Mouse (Mus musculus) liver, adult 2 months (tissue): ENCODE measurements around the gene Gpc6. TPM values are rescaled to one million over a fixed set of nuclear protein-coding genes. Genes with fewer than 3 reads are reported as not detected.

ENCODE experiments used
- DNase-seq: peaks from one replicate; pipeline ENCODE4 v3.0.0-alpha.2; 2011; ENCODE audit warnings: low read depth, low spot score; ENCODE audit errors: extremely low read depth
- H3K27ac ChIP-seq: fragments of 200-500 bp; replicated peaks from 2 replicates; pipeline ENCODE4 v1.5.1; 2012; ENCODE audit warnings: low read depth, mild to moderate bottlenecking, control low read depth, inconsistent platforms, low read length; ENCODE audit not compliant: insufficient read depth
- H3K27me3 ChIP-seq: fragments of 200-500 bp; 2 replicates; pipeline ENCODE4 v1.6.1; 2012; ENCODE audit warnings: mild to moderate bottlenecking, moderate library complexity, low read length, inconsistent platforms; ENCODE audit not compliant: control insufficient read depth, insufficient read depth
- H3K36me3 ChIP-seq: fragments of 200-500 bp; 2 replicates; pipeline ENCODE4 v1.6.1; 2012; ENCODE audit warnings: low read length, inconsistent platforms; ENCODE audit not compliant: control insufficient read depth, insufficient read depth
- H3K4me1 ChIP-seq: fragments of 200-500 bp; 2 replicates; pipeline ENCODE4 v1.6.1; 2011; ENCODE audit warnings: low read length; ENCODE audit not compliant: control insufficient read depth, insufficient read depth
- H3K4me3 ChIP-seq: fragments of 200-500 bp; 2 replicates; pipeline ENCODE4 v1.5.1; 2011; ENCODE audit warnings: low read depth, mild to moderate bottlenecking, control low read depth, low read length, moderate library complexity; ENCODE audit not compliant: insufficient read depth
- H3K79me2 ChIP-seq: fragments of 200-500 bp; 2 replicates; pipeline ENCODE4 v1.6.1; 2012; ENCODE audit warnings: inconsistent platforms, mild to moderate bottlenecking, low read length, moderate library complexity; ENCODE audit not compliant: control insufficient read depth, insufficient read depth
- H3K9ac ChIP-seq: fragments of 200-500 bp; 2 replicates; pipeline ENCODE4 v1.6.1; 2012; ENCODE audit warnings: low read depth, mild to moderate bottlenecking, control low read depth, inconsistent platforms, low read length
- CTCF ChIP-seq: fragments of 200-500 bp; IDR thresholded peaks from 2 replicates; pipeline ENCODE4 v1.5.1; 2011; ENCODE audit warnings: low read depth, low read length, control low read depth
- POLR2A ChIP-seq: fragments of 200-500 bp; IDR thresholded peaks from 2 replicates; pipeline ENCODE4 v1.6.1; 2011; ENCODE audit warnings: low read length, control low read depth; ENCODE audit not compliant: insufficient read depth; ENCODE audit errors: extremely low read depth
- WGBS: fragments of 180-500 bp; shearing (Covaris S2); methylation state at CpG from one replicate; pipeline ENCODE4 v1.1.7; 2018; 5-methylcytosine and 5-hydroxymethylcytosine counted together
- polyA plus RNA-seq: library from polyadenylated mRNA; depleted of rRNA; stranded (reverse); fragments of >200 nt; gene quantifications from 2 replicates; pipeline ENCODE4 v1.2.3, GENCODE M21; 2012
- total RNA-seq: library from RNA; depleted of rRNA; stranded (reverse); fragments of >200 nt; gene quantifications from 2 replicates; pipeline ENCODE4 v1.2.3, GENCODE M21; 2014

The Gpc6 gene
- total and polyA plus RNA-seq, 2 experiments: 0.88 to 2.6 TPM

GRCm38 (mm10) chr14:117916577-117916976 is 991.5 kb downstream of the Gpc6 start:
- Histone ChIP-seq H3K9ac (no peak overlapping the region), H3K4me1 (no peaks in the 10 kb centered on the region), H3K36me3 (no peaks in the 10 kb centered on the region), H3K79me2 (no peaks in the 10 kb centered on the region), H3K27me3 (no peaks in the 10 kb centered on the region), H3K4me3 (no peak overlapping the region), H3K27ac (no peak overlapping the region)
- TF ChIP-seq CTCF (no peak), POLR2A (no peak)
- DNase-seq: no peak
- 88% methylated on average over 8 of the region's 8 CpGs for WGBS

- 95% methylated on average over 10 of the region's 10 CpGs for WGBS
- no peaks in the 10 kb centered on the region for H3K4me1 ChIP-seq
- H3K27me3 ChIP-seq: no peaks in the 10 kb centered on the region
- no peak for TF ChIP-seq CTCF
- no peak for TF ChIP-seq POLR2A
- H3K9ac ChIP-seq: no peak overlapping the region
- no peaks in the 10 kb centered on the region for H3K36me3 ChIP-seq
- no peak for DNase-seq
- no peak overlapping the region for H3K4me3 ChIP-seq
- H3K27ac ChIP-seq: no peak overlapping the region
- no peaks in the 10 kb centered on the region for H3K79me2 ChIP-seq
These were observed 993.6 kb downstream of the Gpc6 start for GRCm38 (mm10) chr14:117918724-117919123.

- Histone ChIP-seq H3K4me1 (no peaks in the 10 kb centered on the region), H3K4me3 (no peak overlapping the region), H3K9ac (no peak overlapping the region), H3K79me2 (no peaks in the 10 kb centered on the region), H3K36me3 (no peaks in the 10 kb centered on the region), H3K27me3 (no peaks in the 10 kb centered on the region), H3K27ac (no peak overlapping the region)
- TF ChIP-seq CTCF (no peak), POLR2A (no peak)
- DNase-seq: no peak
- WGBS: 91% methylated on average over 5 of the region's 5 CpGs
These were observed 994.5 kb downstream of the Gpc6 start for GRCm38 (mm10) chr14:117919612-117920011.

GRCm38 (mm10) chr14:117921393-117922014 is 996.4 kb downstream of the Gpc6 start:
- Histone ChIP-seq H3K79me2 (no peaks in the 10 kb centered on the region), H3K9ac (no peak overlapping the region), H3K4me1 (no peaks in the 10 kb centered on the region), H3K36me3 (no peaks in the 10 kb centered on the region), H3K27me3 (no peaks in the 10 kb centered on the region), H3K4me3 (no peak overlapping the region), H3K27ac (no peak overlapping the region)
- WGBS: 80% methylated on average over 18 of the region's 18 CpGs
- TF ChIP-seq CTCF: no peak
- TF ChIP-seq POLR2A: no peak
- DNase-seq: no peak

GRCm38 (mm10) chr14:117923667-117924066 is 998.6 kb downstream of the Gpc6 start:
- TF ChIP-seq CTCF (no peak), POLR2A (no peak)
- Histone ChIP-seq H3K9ac (no peak overlapping the region), H3K27ac (no peak overlapping the region), H3K79me2 (no peaks in the 10 kb centered on the region), H3K4me3 (no peak overlapping the region), H3K36me3 (no peaks in the 10 kb centered on the region), H3K27me3 (no peaks in the 10 kb centered on the region), H3K4me1 (no peaks in the 10 kb centered on the region)
- WGBS: 87% methylated on average over 8 of the region's 8 CpGs
- DNase-seq: no peak

- no peaks in the 10 kb centered on the region for H3K79me2 ChIP-seq
- TF ChIP-seq POLR2A (no peak), CTCF (no peak)
- H3K27ac ChIP-seq: no peak overlapping the region
- no peaks in the 10 kb centered on the region for H3K4me1 ChIP-seq
- no peaks in the 10 kb centered on the region for H3K27me3 ChIP-seq
- 61% methylated on average over 13 of the region's 13 CpGs for WGBS
- DNase-seq: no peak
- H3K4me3 ChIP-seq: no peak overlapping the region
- H3K9ac ChIP-seq: no peak overlapping the region
- no peaks in the 10 kb centered on the region for H3K36me3 ChIP-seq
These were observed 1005.2 kb downstream of the Gpc6 start for GRCm38 (mm10) chr14:117930105-117930847.
